Mouse (Mus musculus) brown adipose tissue, adult 24 weeks (tissue): ENCODE measurements around the gene D6Ertd527e. TPM values are rescaled to one million over a fixed set of nuclear protein-coding genes. Genes with fewer than 3 reads are reported as not detected.
"Not testable (repeated sequence)": the region's sequence is repeated elsewhere in the genome, so short reads cannot be mapped to it uniquely, and the experiment has no call there.

Experiments
- H3K27ac ChIP-seq: fragments of 200-500 bp; replicated peaks from 2 replicates; pipeline ENCODE4 v1.5.1; 2012; ENCODE audit warnings: low read depth, mild to moderate bottlenecking, low read length
- H3K4me1 ChIP-seq: fragments of 200-500 bp; 2 replicates; pipeline ENCODE4 v1.6.1; 2012; ENCODE audit warnings: low read length, mixed read lengths; ENCODE audit not compliant: control insufficient read depth, insufficient read depth, insufficient read length
- H3K4me3 ChIP-seq: fragments of 200-500 bp; 2 replicates; pipeline ENCODE4 v1.5.1; 2012; ENCODE audit warnings: low read depth, mild to moderate bottlenecking, low read length, moderate library complexity; ENCODE audit not compliant: insufficient read depth
- polyA plus RNA-seq: library from polyadenylated mRNA; stranded (reverse); fragments of >200 nt; gene quantifications from 2 replicates; pipeline ENCODE4 v1.2.4, GENCODE M21; 2012; ENCODE audit not compliant: missing spikeins, insufficient read depth, insufficient read length

Gene D6Ertd527e
- polyA plus RNA-seq = not detected in 2 replicates

DNA sequence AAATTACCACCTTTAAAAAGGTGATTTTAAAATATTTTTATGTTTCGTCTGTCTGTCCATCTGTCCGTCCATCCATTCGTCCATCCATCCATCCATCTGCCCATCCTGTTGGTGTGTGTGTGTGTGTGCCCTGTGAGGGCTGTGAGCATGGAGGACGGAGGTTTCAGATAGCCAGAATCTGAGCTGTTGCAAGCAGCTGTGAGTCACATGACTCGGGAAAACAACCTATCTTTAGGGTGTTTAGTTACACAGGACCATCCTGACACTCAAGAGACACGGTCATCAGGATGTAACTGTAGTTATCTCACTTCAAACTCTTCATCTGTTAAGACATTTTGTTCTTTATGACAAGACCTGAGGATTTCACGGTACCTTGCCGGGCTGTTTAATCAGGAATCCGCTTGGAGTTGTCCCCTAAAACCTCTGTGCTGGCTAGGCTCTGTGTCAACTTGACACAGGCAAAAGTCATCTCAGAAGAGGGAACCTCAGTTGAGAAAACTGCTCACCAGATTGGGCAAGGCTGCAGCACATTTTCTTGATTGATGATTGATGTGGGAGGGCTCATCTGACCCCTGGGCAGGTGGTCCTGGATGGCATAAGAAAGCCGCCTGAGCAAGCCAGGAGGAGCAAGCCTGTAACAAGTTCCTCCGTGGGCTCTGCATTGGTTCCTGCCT is at the start of gene D6Ertd527e:
D6Ertd527e (plus strand) TSS at position 624 of the 674 bp plus-strand sequence.
- Histone ChIP-seq H3K4me1 (no peaks in the 10 kb centered on the region), H3K27ac (no peak within 1 kb of the TSS), H3K4me3 (no peak within 1 kb of the TSS)

DNA sequence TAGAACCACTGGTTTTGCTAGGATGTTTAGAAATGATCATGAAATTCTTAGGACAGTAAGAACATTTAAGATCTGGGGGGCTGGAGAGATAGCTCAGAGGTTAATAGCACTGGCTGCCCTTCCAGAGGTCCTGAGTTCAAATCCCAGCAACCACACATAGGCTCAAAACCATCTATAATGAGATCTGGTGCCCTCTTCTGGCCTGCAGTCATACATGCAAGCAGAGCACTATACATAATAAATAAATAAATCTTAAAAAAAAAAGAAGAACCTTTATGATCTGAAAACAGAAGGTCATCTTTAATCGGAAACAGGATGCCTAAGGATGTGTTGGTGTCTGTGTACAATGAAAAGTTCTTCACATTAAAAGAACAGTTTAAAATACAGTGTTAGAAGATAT is 44.8 kb upstream of the D6Ertd527e start:
- Histone ChIP-seq H3K4me3 (no peak overlapping the region), H3K27ac (no peak overlapping the region), H3K4me1 (no peaks in the 10 kb centered on the region)

DNA sequence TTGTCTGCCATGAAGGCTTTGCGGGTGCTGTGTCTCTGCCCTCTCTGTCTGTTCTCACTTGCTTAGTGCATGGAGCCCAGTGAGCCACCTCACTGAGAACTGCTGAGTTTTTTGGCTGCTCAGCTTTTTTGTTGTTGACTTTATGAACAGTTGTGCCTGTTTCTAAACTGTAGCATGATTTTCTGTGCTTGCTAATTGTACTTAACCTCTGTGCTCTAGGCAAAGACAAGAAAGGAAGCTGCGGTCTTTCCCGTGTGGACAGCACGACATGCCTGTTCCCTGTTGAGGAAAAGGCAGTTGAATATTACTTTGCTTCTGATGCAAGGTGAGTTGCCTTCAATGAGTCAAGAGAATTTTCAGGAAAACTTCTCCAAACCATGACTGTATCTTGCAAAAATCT is 41.0 kb upstream of the D6Ertd527e start:
- Histone ChIP-seq H3K4me1 (no peaks in the 10 kb centered on the region), H3K27ac (no peak overlapping the region), H3K4me3 (no peak overlapping the region)

DNA sequence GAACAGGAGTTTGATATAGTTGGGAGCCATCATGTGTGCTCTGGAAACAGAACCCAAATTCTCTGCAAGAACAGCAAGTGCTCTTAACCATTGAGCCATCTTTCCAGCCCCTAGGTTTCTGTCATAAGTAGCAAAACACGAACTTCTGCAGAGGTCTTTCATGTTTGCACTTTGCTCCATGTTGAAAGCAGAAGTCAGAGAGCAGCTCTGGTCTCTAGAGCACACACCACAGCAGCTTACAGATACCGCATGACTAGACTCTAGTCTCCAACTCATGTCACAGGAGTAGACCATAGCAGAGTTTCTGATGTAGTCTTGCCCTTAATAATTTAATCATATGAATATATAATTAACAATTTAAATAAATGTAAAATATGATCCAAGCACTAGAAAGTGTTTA is 36.3 kb upstream of the D6Ertd527e start:
- H3K4me3 ChIP-seq = no peak overlapping the region
- no peaks in the 10 kb centered on the region for H3K4me1 ChIP-seq
- no peak overlapping the region for H3K27ac ChIP-seq

DNA sequence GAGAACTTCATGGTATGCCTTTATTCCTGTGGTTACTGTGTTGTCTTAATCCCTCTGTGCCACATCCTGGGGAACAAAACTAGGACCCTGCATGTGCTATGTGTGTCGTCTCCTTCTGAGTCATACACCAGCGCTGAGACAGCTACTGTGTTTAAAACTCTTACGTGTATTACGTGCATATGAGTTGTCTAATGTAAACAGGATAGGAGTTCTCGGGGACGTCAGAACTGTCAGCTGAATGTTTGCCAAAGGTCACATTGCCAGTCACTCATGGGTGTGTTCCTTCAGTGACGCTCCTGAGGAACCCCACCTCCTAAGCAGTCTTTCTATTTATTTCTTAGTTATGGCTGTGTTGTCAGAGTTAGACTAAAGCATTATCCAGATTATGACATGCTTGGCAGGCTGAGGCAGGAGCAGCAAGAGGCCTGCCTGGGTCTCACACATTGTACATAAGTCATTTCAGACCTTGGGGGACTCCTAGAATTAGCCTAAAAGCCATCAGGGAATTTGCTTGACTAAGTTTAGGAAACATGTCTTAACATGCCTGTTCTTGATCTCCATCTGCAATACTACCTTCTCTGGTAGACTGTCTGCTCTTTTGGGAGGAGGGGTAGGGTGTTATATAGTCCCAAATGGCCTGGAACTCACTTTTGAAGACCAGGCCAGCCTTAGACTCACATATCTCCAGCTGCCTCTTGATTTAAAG is 35.2 kb upstream of the D6Ertd527e start:
- no peak overlapping the region for H3K27ac ChIP-seq
- no peaks in the 10 kb centered on the region for H3K4me1 ChIP-seq
- no peak overlapping the region for H3K4me3 ChIP-seq

DNA sequence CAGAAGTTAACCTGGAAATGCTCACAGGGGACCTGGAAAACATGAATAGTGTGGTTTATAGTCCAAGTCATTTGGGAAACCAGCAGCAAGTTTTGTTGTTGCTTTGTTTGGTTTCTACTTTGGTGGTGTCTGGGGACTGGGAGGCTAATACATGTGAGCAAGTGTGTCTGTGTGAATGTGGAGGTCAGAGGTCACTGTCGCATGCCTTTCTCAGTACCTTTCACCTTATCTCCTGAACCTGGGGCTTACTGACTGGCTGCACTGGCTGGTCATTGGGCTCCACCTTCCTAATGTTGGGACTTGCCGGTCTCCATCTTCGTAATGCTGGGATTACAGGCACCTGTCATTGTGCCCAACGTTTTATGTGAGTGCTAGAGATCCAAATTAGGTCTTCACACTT is 33.9 kb upstream of the D6Ertd527e start:
- Histone ChIP-seq H3K4me1 (no peaks in the 10 kb centered on the region), H3K27ac (no peak overlapping the region), H3K4me3 (no peak overlapping the region)

DNA sequence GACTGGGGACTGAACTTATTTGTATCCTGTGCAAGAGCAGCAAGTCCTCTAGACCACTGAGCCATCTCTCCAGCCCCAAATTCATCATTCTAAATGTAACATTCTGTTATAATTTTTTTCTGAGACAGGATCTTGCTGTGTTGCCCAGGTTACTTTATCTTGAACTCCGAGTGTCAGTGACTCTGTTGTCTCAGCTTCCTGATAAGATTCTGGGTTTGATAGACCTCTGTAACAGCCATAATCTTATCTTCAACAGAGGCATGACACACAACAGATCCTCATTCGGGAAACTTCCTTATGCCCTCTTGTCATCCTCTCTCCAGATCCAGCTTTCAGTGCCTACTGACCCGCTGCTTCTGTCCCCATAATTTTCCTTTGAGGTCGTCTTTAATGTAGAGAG is 31.8 kb upstream of the D6Ertd527e start:
- H3K4me3 ChIP-seq = no peak overlapping the region
- no peak overlapping the region for H3K27ac ChIP-seq
- H3K4me1 ChIP-seq = no peaks in the 10 kb centered on the region

DNA sequence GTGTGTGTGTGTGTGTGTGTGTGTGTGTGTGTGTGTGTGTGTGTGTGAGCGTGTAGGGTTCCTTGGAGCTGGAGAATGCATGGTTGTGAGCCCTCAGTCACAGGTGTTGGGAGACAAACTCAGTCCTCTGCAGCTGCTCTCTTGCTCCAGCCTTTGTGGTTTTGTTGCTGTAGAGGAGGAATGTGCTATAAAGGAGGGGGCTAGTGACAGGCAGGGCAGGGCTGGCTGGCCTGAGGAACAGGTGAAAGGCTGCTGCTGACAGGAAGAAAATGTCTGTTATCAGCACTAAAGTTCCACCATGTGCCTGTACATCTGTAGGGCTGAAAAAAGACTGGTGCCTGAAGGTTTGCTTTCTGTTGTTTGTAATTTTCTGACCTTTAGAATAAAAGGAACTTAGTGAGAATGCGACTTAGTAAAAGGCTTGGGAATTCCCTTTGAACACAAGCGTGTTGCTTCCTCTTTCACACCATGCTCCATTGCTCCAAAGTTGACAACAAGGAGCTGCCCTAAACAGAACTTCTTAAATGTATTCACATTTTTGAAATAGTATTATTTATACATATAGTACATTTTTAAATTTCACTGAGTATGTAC is 29.4 kb upstream of the D6Ertd527e start:
- 0 out of 2 replicates have a peak overlapping the region, but pooled peaks have one; percentile 40 for H3K27ac ChIP-seq
- no peak overlapping the region for H3K4me3 ChIP-seq

DNA sequence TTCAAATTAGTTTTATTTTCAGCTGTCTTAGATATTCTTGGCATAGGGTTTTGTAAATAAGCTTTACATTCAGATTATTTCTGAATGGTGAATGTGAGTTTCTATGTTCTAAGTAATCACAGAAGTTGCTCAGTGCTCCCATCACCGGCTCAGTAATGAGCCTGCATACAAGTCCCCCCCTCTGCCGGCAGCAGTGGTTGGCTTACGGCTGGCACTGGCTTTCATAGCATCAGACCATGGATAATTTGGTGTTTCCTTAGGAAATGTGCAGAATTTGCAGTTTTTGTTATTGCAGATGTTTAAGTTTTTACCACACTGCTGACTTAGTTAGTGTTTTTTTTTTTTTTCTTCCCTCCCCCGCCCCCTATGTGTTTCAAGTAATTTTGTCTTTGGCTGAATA is 25.1 kb upstream of the D6Ertd527e start:
- no peak overlapping the region for H3K4me3 ChIP-seq
- no peak overlapping the region for H3K27ac ChIP-seq
- no peaks in the 10 kb centered on the region for H3K4me1 ChIP-seq

More for the DNA sequence above, 29.4 kb upstream of the D6Ertd527e start:
- H3K4me1 ChIP-seq = no peaks in the 10 kb centered on the region

DNA sequence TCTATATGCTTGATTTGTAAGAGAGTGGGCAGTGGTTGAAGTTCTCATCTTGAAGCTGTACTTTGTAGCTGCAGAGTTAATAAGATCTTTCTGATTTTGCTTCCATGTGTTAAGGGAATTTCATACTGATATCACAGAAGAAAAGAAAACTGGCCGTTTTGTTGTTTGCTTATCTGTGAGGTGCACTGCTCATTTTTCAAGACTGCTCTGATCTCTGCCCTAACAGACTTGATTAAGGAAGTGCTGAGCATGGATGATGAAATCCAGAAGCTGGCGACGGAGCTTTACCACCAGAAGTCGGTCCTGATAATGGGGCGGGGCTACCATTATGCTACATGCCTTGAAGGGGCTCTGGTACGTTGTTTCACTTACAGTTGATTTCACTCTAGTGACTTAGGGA is 19.5 kb upstream of the D6Ertd527e start:
- no peak overlapping the region for H3K4me3 ChIP-seq
- no peaks in the 10 kb centered on the region for H3K4me1 ChIP-seq
- H3K27ac ChIP-seq = no peak overlapping the region

DNA sequence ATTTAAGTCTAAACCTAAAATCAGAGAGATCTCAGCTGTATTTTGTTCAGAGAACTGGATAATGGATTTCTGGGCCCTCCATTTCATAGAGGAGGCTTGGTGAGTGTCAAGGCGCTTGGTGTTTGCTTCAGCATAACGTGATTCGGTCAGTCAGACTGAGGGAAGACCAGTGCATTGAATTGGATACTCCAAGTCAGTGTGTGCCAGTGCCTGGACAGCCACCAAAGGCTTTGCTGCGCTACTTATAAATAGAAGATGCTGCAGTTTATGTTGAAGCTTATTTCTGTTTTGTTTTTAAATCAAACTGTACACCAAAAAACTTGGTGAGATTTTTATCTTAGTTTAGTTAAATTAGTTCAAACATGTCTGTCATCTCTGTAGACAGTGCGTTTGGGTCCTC is 16.2 kb upstream of the D6Ertd527e start:
- no peak overlapping the region for H3K27ac ChIP-seq
- H3K4me3 ChIP-seq = no peak overlapping the region

DNA sequence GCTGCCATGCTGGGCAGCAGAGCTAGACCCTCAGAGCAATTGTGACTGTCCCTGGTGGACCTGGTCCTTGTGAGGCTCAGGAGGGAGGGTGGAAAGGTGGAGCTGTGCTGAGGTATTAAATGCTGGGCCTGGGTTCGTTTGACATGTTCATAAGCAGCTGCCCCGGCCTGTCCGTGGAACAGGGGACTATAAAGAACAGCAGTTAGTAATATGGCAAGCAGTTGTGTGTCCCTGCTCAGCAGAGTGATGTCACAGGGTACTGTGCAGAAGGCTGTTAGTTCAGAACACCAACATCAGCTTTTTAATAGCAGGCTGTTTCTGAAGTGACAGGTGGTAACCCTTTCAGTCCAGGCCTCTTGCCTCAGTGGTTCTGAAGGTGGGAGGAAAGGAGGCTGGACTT is 13.7 kb upstream of the D6Ertd527e start:
- H3K27ac ChIP-seq = no peak overlapping the region
- no peaks in the 10 kb centered on the region for H3K4me1 ChIP-seq
- no peak overlapping the region for H3K4me3 ChIP-seq

More for the DNA sequence above, 16.2 kb upstream of the D6Ertd527e start:
- no peaks in the 10 kb centered on the region for H3K4me1 ChIP-seq

DNA sequence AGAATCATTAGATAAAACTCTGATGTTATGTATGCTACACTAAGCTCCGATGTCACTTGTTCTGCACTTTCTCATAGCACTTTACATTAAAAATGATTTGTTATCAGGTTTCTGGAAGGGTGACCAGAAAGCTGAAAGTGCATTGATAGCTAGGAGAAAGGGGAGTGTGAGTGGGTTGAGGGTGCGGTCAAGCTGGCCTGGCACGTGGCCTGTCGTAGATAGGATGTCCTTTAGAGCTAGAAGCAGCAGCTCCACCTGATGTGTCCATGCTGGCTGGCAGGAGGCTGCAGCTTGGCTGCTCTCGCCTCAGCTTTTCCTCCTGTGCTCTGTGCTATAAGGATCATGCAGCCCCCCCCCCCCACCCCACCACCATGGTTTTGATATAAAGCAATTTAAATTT is 12.1 kb upstream of the D6Ertd527e start:
- no peaks in the 10 kb centered on the region for H3K4me1 ChIP-seq
- H3K4me3 ChIP-seq = no peak overlapping the region
- no peak overlapping the region for H3K27ac ChIP-seq

DNA sequence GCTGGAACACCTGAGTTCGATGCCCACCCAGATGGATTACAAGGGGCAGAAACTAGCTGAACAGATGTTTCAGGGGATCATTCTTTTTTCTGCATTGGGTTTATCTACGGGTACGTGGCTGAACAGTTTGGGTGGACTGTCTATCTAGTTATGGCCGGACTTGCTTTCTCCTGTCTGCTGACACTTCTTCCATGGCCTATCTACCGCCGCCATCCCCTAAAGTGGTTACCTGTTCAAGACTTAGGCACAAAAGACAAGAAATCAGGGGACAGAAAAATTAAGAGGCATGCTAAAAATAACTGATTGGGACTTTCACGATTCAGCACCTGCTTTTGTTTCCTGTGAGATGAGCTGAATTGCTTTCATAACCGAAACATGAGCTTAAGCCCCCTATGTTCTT is 10.9 kb upstream of the D6Ertd527e start:
- H3K4me3 ChIP-seq, H3K4me1 ChIP-seq, H3K27ac ChIP-seq: not testable (repeated sequence)

DNA sequence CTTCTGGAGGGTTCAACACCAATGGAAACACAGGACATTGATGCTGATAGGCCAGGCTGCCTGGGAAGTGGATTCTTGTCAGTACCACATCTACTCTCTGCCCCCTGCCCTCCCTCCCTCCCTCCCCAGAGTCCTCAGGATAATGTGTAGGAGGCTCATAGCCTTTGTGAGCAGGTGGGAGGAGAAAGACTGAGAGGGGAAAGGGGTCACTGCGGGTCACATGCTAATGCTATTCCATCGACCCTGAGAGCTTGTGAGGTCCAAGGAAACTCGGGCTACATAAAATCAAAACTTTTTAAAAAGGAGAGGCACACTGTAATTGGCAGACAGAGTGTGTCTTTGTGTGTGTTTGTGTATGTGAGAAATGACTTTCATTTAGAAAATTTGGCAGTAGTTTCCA is 5.3 kb upstream of the D6Ertd527e start:
- H3K4me1 ChIP-seq = no peaks in the 10 kb centered on the region
- no peak overlapping the region for H3K27ac ChIP-seq
- no peak overlapping the region for H3K4me3 ChIP-seq
